Mouse (Mus musculus) thymus, postnatal 4 days (tissue): ENCODE data around the gene Spata7.
A peak's percentile ranks its signal among the peaks of the same experiment; 100 is the strongest.
"Not testable (repeated sequence)": the region's sequence is repeated elsewhere in the genome, so short reads cannot be mapped to it uniquely, and the experiment has no call there.

ENCODE experiments used
- DNase-seq: peaks from one replicate; pipeline ENCODE4 v3.0.0; 2021

Spata7 gene

GRCm38 (mm10) chr12:98627392-98628259 is at the start of gene Spata7:
TSS of gene Spata7 (plus strand) at chr12:98628157.
- DNase-seq = peak; percentile 84

- peak; percentile 16 for DNase-seq
Measured at GRCm38 (mm10) chr12:98585302-98585701, 42.7 kb upstream of the Spata7 start.

- DNase-seq = no peak
Measured at GRCm38 (mm10) chr12:98588573-98588972, 39.4 kb upstream of the Spata7 start.

GRCm38 (mm10) chr12:98591016-98591415 is 36.9 kb upstream of the Spata7 start:
- DNase-seq = no peak

GRCm38 (mm10) chr12:98600861-98601260 is 27.1 kb upstream of the Spata7 start:
- no peak for DNase-seq

GRCm38 (mm10) chr12:98602114-98602513 is 25.8 kb upstream of the Spata7 start:
- no peak for DNase-seq

GRCm38 (mm10) chr12:98605264-98605663 is 22.7 kb upstream of the Spata7 start:
- DNase-seq = no peak

- no peak for DNase-seq
Measured at GRCm38 (mm10) chr12:98606595-98607290, 21.2 kb upstream of the Spata7 start.

- no peak for DNase-seq
Measured at GRCm38 (mm10) chr12:98610341-98610740, 17.6 kb upstream of the Spata7 start.

GRCm38 (mm10) chr12:98614910-98615508 is 12.9 kb upstream of the Spata7 start:
- no peak for DNase-seq

GRCm38 (mm10) chr12:98615746-98616145 is 12.2 kb upstream of the Spata7 start:
- no peak for DNase-seq

GRCm38 (mm10) chr12:98619496-98619895 is 8.5 kb upstream of the Spata7 start:
- DNase-seq = no peak

GRCm38 (mm10) chr12:98620922-98621321 is 7.0 kb upstream of the Spata7 start:
- not testable (repeated sequence) for DNase-seq

- DNase-seq = not testable (repeated sequence)
Measured at GRCm38 (mm10) chr12:98623266-98623665, 4.7 kb upstream of the Spata7 start.

GRCm38 (mm10) chr12:98628260-98628970 is 458 bp downstream of the Spata7 start:
- no peak for DNase-seq

- no peak for DNase-seq
Measured at GRCm38 (mm10) chr12:98644852-98645251, 16.9 kb downstream of the Spata7 start.

GRCm38 (mm10) chr12:98656873-98657272 is 28.9 kb downstream of the Spata7 start:
- no peak for DNase-seq

- no peak for DNase-seq
Measured at GRCm38 (mm10) chr12:98662617-98663016, 34.7 kb downstream of the Spata7 start.

GRCm38 (mm10) chr12:98668132-98668814 is 40.3 kb downstream of the Spata7 start:
- no peak for DNase-seq

- DNase-seq = no peak
Measured at GRCm38 (mm10) chr12:98669086-98669485, 41.1 kb downstream of the Spata7 start.

GRCm38 (mm10) chr12:98669864-98670263 is 41.9 kb downstream of the Spata7 start:
- DNase-seq = no peak

GRCm38 (mm10) chr12:98670429-98670828 is 42.5 kb downstream of the Spata7 start:
- DNase-seq = no peak
